Mouse (Mus musculus) CH12.LX (cell line): ENCODE data around the gene Gm21970. TPM values are rescaled to one million over a fixed set of nuclear protein-coding genes. Genes with fewer than 3 reads are reported as not detected.

ENCODE experiments used
- DNase-seq: peaks from one replicate; pipeline ENCODE4 v3.0.0-alpha.2; 2013; ENCODE audit errors: extremely low read depth
- H3K27ac ChIP-seq: 2 replicates; pipeline ENCODE4 v1.5.1; 2012; ENCODE audit warnings: low read depth, mild to moderate bottlenecking, control low read depth, moderate library complexity; ENCODE audit not compliant: insufficient read depth
- H3K27me3 ChIP-seq: replicated peaks from 2 replicates; pipeline ENCODE3; 2012; ENCODE audit warnings: inconsistent platforms
- H3K36me3 ChIP-seq, 2 experiments: replicated peaks in 1 of 2; 2 replicates each; pipeline versions ENCODE3 to v1.6.1; 2012; ENCODE audit warnings: inconsistent platforms in 1 of 2, low read length in 1 of 2, mild to moderate bottlenecking in 1 of 2, mixed read lengths in 1 of 2, moderate library complexity in 1 of 2; ENCODE audit not compliant: control insufficient read depth in 1 of 2, insufficient read depth in 1 of 2
- H3K4me1 ChIP-seq, 2 experiments: 2 replicates each; pipeline ENCODE4 v1.6.1; 2012; ENCODE audit warnings: inconsistent platforms in 1 of 2, moderate library complexity in 1 of 2; ENCODE audit not compliant: insufficient read depth in 2 of 2, control insufficient read depth in 1 of 2
- H3K4me2 ChIP-seq: 2 replicates; pipeline ENCODE4 v1.6.1; 2012; ENCODE audit warnings: low read depth, mild to moderate bottlenecking, control low read depth; ENCODE audit not compliant: poor library complexity, insufficient read depth, severe bottlenecking
- H3K4me3 ChIP-seq, 3 experiments: fragments of 150-350 bp in 1 of 3; sonication (generic) in 1 of 3; replicated peaks in 1 of 3; 2 replicates each; pipeline versions ENCODE3 to v1.5.1; 2011 to 2012; ENCODE audit warnings: low read depth in 2 of 3, low read length in 2 of 3, mild to moderate bottlenecking in 2 of 3, moderate library complexity in 2 of 3, control low read depth in 1 of 3, improper control_type of control experiment in 1 of 3, inconsistent platforms in 1 of 3, mixed read lengths in 1 of 3; ENCODE audit not compliant: poor library complexity in 1 of 3
- H3K79me2 ChIP-seq: replicated peaks from 2 replicates; pipeline ENCODE4 v1.6.1; 2012; ENCODE audit warnings: mild to moderate bottlenecking, moderate library complexity; ENCODE audit not compliant: control insufficient read depth, poor library complexity, insufficient read depth, severe bottlenecking; ENCODE audit errors: extremely low read depth
- H3K9ac ChIP-seq: 2 replicates; pipeline ENCODE4 v1.6.1; 2012; ENCODE audit warnings: low read depth, mild to moderate bottlenecking, control low read depth, moderate library complexity; ENCODE audit not compliant: insufficient read depth
- H3K9me3 ChIP-seq: replicated peaks from 2 replicates; pipeline ENCODE3; 2012; ENCODE audit warnings: low read length, inconsistent platforms, mixed read lengths
- BHLHE40 ChIP-seq: IDR thresholded peaks from 2 replicates; pipeline ENCODE4 v1.6.1; 2011; ENCODE audit warnings: mild to moderate bottlenecking, low read depth, low read length, improper control_type of control experiment
- CHD1 ChIP-seq: IDR thresholded peaks from 2 replicates; pipeline ENCODE4 v1.6.1; 2012; ENCODE audit warnings: low read depth, low read length, improper control_type of control experiment, inconsistent platforms
- CTCF ChIP-seq, 2 experiments: IDR thresholded peaks in 1 of 2; conservative IDR thresholded peaks in 1 of 2; 2 replicates each; pipeline ENCODE4 v1.5.1; 2011 to 2012; ENCODE audit warnings: low read depth in 2 of 2, low read length in 2 of 2, improper control_type of control experiment in 1 of 2, inconsistent platforms in 1 of 2, mild to moderate bottlenecking in 1 of 2, moderate library complexity in 1 of 2
- ELF1 ChIP-seq: IDR thresholded peaks from 2 replicates; pipeline ENCODE4 v1.6.1; 2014; ENCODE audit warnings: low read depth, mild to moderate bottlenecking, inconsistent platforms, low read length, improper control_type of control experiment
- EP300 ChIP-seq: IDR thresholded peaks from 2 replicates; pipeline ENCODE4 v1.6.1; 2011; ENCODE audit warnings: low read length, improper control_type of control experiment
- ETS1 ChIP-seq: conservative IDR thresholded peaks from 2 replicates; pipeline ENCODE4 v1.6.1; 2012; ENCODE audit warnings: low read depth, mild to moderate bottlenecking, inconsistent platforms, low read length, improper control_type of control experiment, moderate library complexity
- HCFC1 ChIP-seq: IDR thresholded peaks from 2 replicates; pipeline ENCODE4 v1.6.1; 2012; ENCODE audit warnings: low read depth, mild to moderate bottlenecking, inconsistent platforms, low read length, improper control_type of control experiment
- IRF4 ChIP-seq: IDR thresholded peaks from 2 replicates; pipeline ENCODE4 v1.6.1; 2014; ENCODE audit warnings: low read depth, mild to moderate bottlenecking, inconsistent platforms, low read length, improper control_type of control experiment
- JUND ChIP-seq: conservative IDR thresholded peaks from 2 replicates; pipeline ENCODE4 v1.6.1; 2011; ENCODE audit warnings: low read depth, low read length, improper control_type of control experiment
- KAT2A ChIP-seq: IDR thresholded peaks from 2 replicates; pipeline ENCODE4 v1.6.1; 2012; ENCODE audit warnings: low read length, improper control_type of control experiment, inconsistent platforms; ENCODE audit not compliant: insufficient replicate concordance
- MAFK ChIP-seq: IDR thresholded peaks from 2 replicates; pipeline ENCODE4 v1.6.1; 2011; ENCODE audit warnings: low read length, improper control_type of control experiment; ENCODE audit not compliant: insufficient replicate concordance
- MAX ChIP-seq: IDR thresholded peaks from 2 replicates; pipeline ENCODE4 v1.6.1; 2011; ENCODE audit warnings: low read length, improper control_type of control experiment
- MAZ ChIP-seq: IDR thresholded peaks from 2 replicates; pipeline ENCODE4 v1.6.1; 2012; ENCODE audit warnings: low read depth, mild to moderate bottlenecking, inconsistent platforms, low read length, improper control_type of control experiment, moderate library complexity
- MEF2A ChIP-seq: IDR thresholded peaks from 2 replicates; pipeline ENCODE4 v1.6.1; 2014; ENCODE audit warnings: low read depth, mild to moderate bottlenecking, inconsistent platforms, low read length, improper control_type of control experiment, borderline replicate concordance
- MXI1 ChIP-seq: IDR thresholded peaks from 2 replicates; pipeline ENCODE4 v1.6.1; 2011; ENCODE audit warnings: mild to moderate bottlenecking, low read depth, low read length, improper control_type of control experiment
- MYC ChIP-seq: IDR thresholded peaks from 2 replicates; pipeline ENCODE4 v1.6.1; 2011; ENCODE audit warnings: low read depth, mild to moderate bottlenecking, improper control_type of control experiment, low read length
- NRF1 ChIP-seq: IDR thresholded peaks from 2 replicates; pipeline ENCODE4 v1.6.1; 2014; ENCODE audit warnings: low read depth, mild to moderate bottlenecking, inconsistent platforms, low read length, improper control_type of control experiment, moderate library complexity
- PAX5 ChIP-seq: IDR thresholded peaks from 2 replicates; pipeline ENCODE4 v1.6.1; 2012; ENCODE audit warnings: low read length, inconsistent platforms, mixed read lengths
- POLR2A ChIP-seq: IDR thresholded peaks from 2 replicates; pipeline ENCODE4 v1.6.1; 2011; ENCODE audit warnings: low read depth, mild to moderate bottlenecking, improper control_type of control experiment, low read length
- POLR2AphosphoS2 ChIP-seq: IDR thresholded peaks from 2 replicates; pipeline ENCODE4 v1.6.1; 2011; ENCODE audit warnings: low read depth, low read length, improper control_type of control experiment
- RAD21 ChIP-seq: IDR thresholded peaks from 2 replicates; pipeline ENCODE4 v1.6.1; 2011; ENCODE audit warnings: low read depth, mild to moderate bottlenecking, low read length, improper control_type of control experiment, moderate library complexity
- RCOR1 ChIP-seq: conservative IDR thresholded peaks from 2 replicates; pipeline ENCODE4 v1.6.1; 2012; ENCODE audit warnings: low read depth, mild to moderate bottlenecking, inconsistent platforms, low read length, improper control_type of control experiment
- SIN3A ChIP-seq: IDR thresholded peaks from 2 replicates; pipeline ENCODE4 v1.6.1; 2012; ENCODE audit warnings: low read length, improper control_type of control experiment, inconsistent platforms
- SMC3 ChIP-seq: IDR thresholded peaks from 2 replicates; pipeline ENCODE4 v1.6.1; 2011; ENCODE audit warnings: low read depth, low read length, improper control_type of control experiment
- TBP ChIP-seq: conservative IDR thresholded peaks from 2 replicates; pipeline ENCODE4 v1.6.1; 2011; ENCODE audit warnings: low read depth, low read length, improper control_type of control experiment
- UBTF ChIP-seq: IDR thresholded peaks from 2 replicates; pipeline ENCODE4 v1.6.1; 2012; ENCODE audit warnings: low read depth, mild to moderate bottlenecking, inconsistent platforms, low read length, improper control_type of control experiment, moderate library complexity
- USF1 ChIP-seq: IDR thresholded peaks from 2 replicates; pipeline ENCODE4 v1.6.1; 2014; ENCODE audit warnings: low read depth, mild to moderate bottlenecking, inconsistent platforms, low read length, improper control_type of control experiment
- USF2 ChIP-seq: conservative IDR thresholded peaks from 2 replicates; pipeline ENCODE4 v1.6.1; 2011; ENCODE audit warnings: low read depth, low read length, improper control_type of control experiment
- ZC3H11A ChIP-seq: IDR thresholded peaks from 2 replicates; pipeline ENCODE4 v1.6.1; 2012; ENCODE audit warnings: low read depth, mild to moderate bottlenecking, inconsistent platforms, low read length, improper control_type of control experiment
- dilution Hi-C: fragments of 300-500 bp; cut with MboI; formaldehyde crosslinking; loops from 2 replicates; pipeline ENCODE4 v1.14.3; 2020; ENCODE audit warnings: low sequenced_read_pairs; ENCODE audit not compliant: extremely low pct_unique_long_range_greater_than_20kb, extremely low pct_ligation_motif_present
- in situ Hi-C: fragments of 300-500 bp; cut with MboI; formaldehyde crosslinking; loops from 3 replicates; pipeline ENCODE4 v1.14.3; 2019; ENCODE audit warnings: low sequenced_read_pairs, low pct_ligation_motif_present, low pct_unique_long_range_greater_than_20kb, mixed read lengths
- polyA plus RNA-seq: library from polyadenylated mRNA; unstranded; fragments of >175 nt; gene quantifications from 2 replicates; pipeline ENCODE4 v1.2.1, GENCODE M21; 2012; ENCODE audit warnings: low read depth; ENCODE audit not compliant: insufficient read length
- total RNA-seq, 2 experiments: library from RNA; depleted of rRNA; stranded (reverse); fragments of 300-350 nt in 1 of 2; fragments of >200 nt in 1 of 2; gene quantifications; 2 replicates each; pipeline ENCODE4 v1.2.3; 2012 to 2014

The Gm21970 gene
- total and polyA plus RNA-seq, 3 experiments = not detected

GRCm38 (mm10) chr16:91348588-91349330, 42.8 kb upstream of the Gm21970 start:
- Histone ChIP-seq H3K79me2 (no peaks in the 10 kb centered on the region), H3K9me3 (no peaks in the 10 kb centered on the region), H3K4me1 (peaks cover 21 to 26% of the 10 kb centered on the region in 2 experiments), H3K27me3 (peaks cover 79% of the 10 kb centered on the region), H3K4me3 (no peak overlapping the region), H3K4me2 (peak overlapping the region; percentile 40), H3K36me3 (no peaks in the 10 kb centered on the region), H3K27ac (no peak overlapping the region), H3K9ac (no peak overlapping the region)
- no peak for TF ChIP-seq KAT2A
- no peak for TF ChIP-seq EP300
- TF ChIP-seq SIN3A = no peak
- TF ChIP-seq TBP = no peak
- peak; percentile 37; the same call in 1 of the 2 replicates for TF ChIP-seq NRF1
- TF ChIP-seq HCFC1 = no peak
- peak; percentile 56 for TF ChIP-seq ETS1
- TF ChIP-seq MAX = peak; percentile 79
- TF ChIP-seq BHLHE40 = peak; percentile 92
- peak; percentile 57; the same call in 1 of the 2 replicates for TF ChIP-seq MYC
- no peak for TF ChIP-seq IRF4
- dilution Hi-C loops (no loop called here), in situ Hi-C loops (no loop called here)
- DNase-seq = peak; percentile 59

GRCm38 (mm10) chr16:91352084-91352562, 39.4 kb upstream of the Gm21970 start:
- peaks cover 22 to 43% of the 10 kb centered on the region in 2 experiments for H3K4me1 ChIP-seq
- no peaks in the 10 kb centered on the region for H3K9me3 ChIP-seq
- in situ Hi-C loops = loop anchor here (5.0 to 25.0 kb wide), 3 partner anchors 270 to 935 kb away; partner anchors contain the start of gene Kcne2
- no peaks in the 10 kb centered on the region for H3K79me2 ChIP-seq
- no peak overlapping the region for H3K27ac ChIP-seq
- H3K4me3 ChIP-seq = no peak overlapping the region
- H3K27me3 ChIP-seq = peaks cover 55% of the 10 kb centered on the region
- dilution Hi-C loops = no loop called here
- H3K4me2 ChIP-seq = peak overlapping the region; percentile 56; the same call in 1 of the 2 replicates
- no peak overlapping the region for H3K9ac ChIP-seq
- DNase-seq = peak; percentile 83
- H3K36me3 ChIP-seq = no peaks in the 10 kb centered on the region
- TF ChIP-seq POLR2A (no peak), SIN3A (peak; percentile 67), RCOR1 (no peak), CTCF (conservative IDR thresholded peaks at IDR 0.05 in 1 of 2, IDR thresholded peaks at IDR 0.05 in 1 of 2; ENCODE audit: low read depth in 2 of 2, low read length in 2 of 2) (peak; percentile 96 to 98), MAFK (0 out of 2 replicates have a peak, but pooled peaks have one; percentile 16), ELF1 (no peak), BHLHE40 (peak; percentile 39), ZC3H11A (peak; percentile 75), EP300 (no peak), MEF2A (0 out of 2 replicates have a peak, but pooled peaks have one; percentile 36), CHD1 (no peak), UBTF (no peak), PAX5 (no peak), TBP (no peak), MXI1 (0 out of 2 replicates have a peak, but pooled peaks have one; percentile 33), USF1 (no peak), KAT2A (no peak), POLR2AphosphoS2 (no peak), IRF4 (peak; percentile 49; the same call in 1 of the 2 replicates), HCFC1 (no peak), SMC3 (peak; percentile 98), MAX (peak; percentile 23; the same call in 1 of the 2 replicates), MAZ (peak; percentile 51; the same call in 1 of the 2 replicates), USF2 (no peak), JUND (no peak), RAD21 (peak; percentile 99)
